Mouse (Mus musculus) myocyte (in vitro differentiated cells): ENCODE data around the gene Crtac1. TPM values are rescaled to one million over a fixed set of nuclear protein-coding genes. Genes with fewer than 3 reads are reported as not detected.

Source experiments
- H3K27me3 ChIP-seq: one replicate; pipeline ENCODE4 v1.6.1; 2011; ENCODE audit not compliant: control insufficient read depth, insufficient read depth, insufficient read length
- H3K36me3 ChIP-seq: one replicate; pipeline ENCODE4 v1.6.1; 2011; ENCODE audit not compliant: control insufficient read depth, insufficient read depth
- H3K4me2 ChIP-seq: one replicate; pipeline ENCODE4 v1.6.1; 2011; ENCODE audit warnings: low read depth, control low read depth
- H3K4me3 ChIP-seq: one replicate; pipeline ENCODE4 v1.5.1; 2011; ENCODE audit warnings: mild to moderate bottlenecking, control low read depth, moderate library complexity
- H3K79me2 ChIP-seq: one replicate; pipeline ENCODE4 v1.6.1; 2011; ENCODE audit not compliant: control insufficient read depth, insufficient read depth
- H3ac ChIP-seq: one replicate; pipeline ENCODE4 v1.6.1; 2011; ENCODE audit not compliant: control insufficient read depth, insufficient read length
- CEBPB ChIP-seq: IDR thresholded peaks from 2 replicates; pipeline ENCODE4 v1.6.1; 2011; ENCODE audit warnings: mild to moderate bottlenecking, moderate library complexity; ENCODE audit not compliant: poor library complexity, insufficient read depth, severe bottlenecking
- E2F4 ChIP-seq: IDR thresholded peaks from one replicate; pipeline ENCODE4 v1.6.1; 2011; ENCODE audit warnings: mild to moderate bottlenecking, control low read depth, moderate library complexity; ENCODE audit not compliant: insufficient read depth
- MAX ChIP-seq: IDR thresholded peaks from one replicate; pipeline ENCODE4 v1.6.1; 2011; ENCODE audit warnings: low read depth, mild to moderate bottlenecking, control low read depth
- MYOD1 ChIP-seq, 3 experiments: IDR thresholded peaks; one replicate each; pipeline ENCODE4 v1.6.1; 2011; ENCODE audit warnings: control low read depth in 2 of 3, low read depth in 2 of 3, mild to moderate bottlenecking in 2 of 3, moderate library complexity in 1 of 3; ENCODE audit not compliant: insufficient read length in 2 of 3, control insufficient read depth in 1 of 3
- MYOG ChIP-seq, 3 experiments: IDR thresholded peaks; one replicate each; pipeline ENCODE4 v1.6.1; 2011; ENCODE audit warnings: control low read depth in 2 of 3, low read depth in 2 of 3, mild to moderate bottlenecking in 2 of 3; ENCODE audit not compliant: insufficient read length in 2 of 3, control insufficient read depth in 1 of 3, insufficient read depth in 1 of 3
- POLR2A ChIP-seq: IDR thresholded peaks from one replicate; pipeline ENCODE4 v1.6.1; 2011; ENCODE audit warnings: low read depth, mild to moderate bottlenecking, control low read depth, moderate library complexity; ENCODE audit not compliant: insufficient read length
- POLR2AphosphoS2 ChIP-seq: IDR thresholded peaks from one replicate; pipeline ENCODE4 v1.6.1; 2011; ENCODE audit warnings: low read depth, control low read depth; ENCODE audit not compliant: insufficient read length
- REST ChIP-seq: IDR thresholded peaks from one replicate; pipeline ENCODE4 v1.6.1; 2011; ENCODE audit warnings: mild to moderate bottlenecking, control low read depth, moderate library complexity; ENCODE audit not compliant: insufficient read depth, insufficient read length
- SRF ChIP-seq: IDR thresholded peaks from one replicate; pipeline ENCODE4 v1.6.1; 2011; ENCODE audit warnings: low read depth; ENCODE audit not compliant: control insufficient read depth, insufficient read length
- TCF12 ChIP-seq: IDR thresholded peaks from one replicate; pipeline ENCODE4 v1.6.1; 2011; ENCODE audit warnings: mild to moderate bottlenecking, control low read depth; ENCODE audit not compliant: poor library complexity, insufficient read depth, severe bottlenecking
- TCF3 ChIP-seq: IDR thresholded peaks from one replicate; pipeline ENCODE4 v1.6.1; 2011; ENCODE audit warnings: low read depth, control low read depth; ENCODE audit not compliant: insufficient read length
- USF1 ChIP-seq: IDR thresholded peaks from one replicate; pipeline ENCODE4 v1.6.1; 2011; ENCODE audit warnings: low read depth, mild to moderate bottlenecking, control low read depth, moderate library complexity
- polyA plus RNA-seq: library from polyadenylated mRNA; unstranded; fragments of >200 nt; fragmentation: generic; extraction: Trizol; gene quantifications from one replicate; pipeline ENCODE4 v1.2.1, GENCODE M21; 2012; ENCODE audit warnings: missing spikeins

Gene Crtac1
- polyA plus RNA-seq, 1 experiment: not detected

DNA sequence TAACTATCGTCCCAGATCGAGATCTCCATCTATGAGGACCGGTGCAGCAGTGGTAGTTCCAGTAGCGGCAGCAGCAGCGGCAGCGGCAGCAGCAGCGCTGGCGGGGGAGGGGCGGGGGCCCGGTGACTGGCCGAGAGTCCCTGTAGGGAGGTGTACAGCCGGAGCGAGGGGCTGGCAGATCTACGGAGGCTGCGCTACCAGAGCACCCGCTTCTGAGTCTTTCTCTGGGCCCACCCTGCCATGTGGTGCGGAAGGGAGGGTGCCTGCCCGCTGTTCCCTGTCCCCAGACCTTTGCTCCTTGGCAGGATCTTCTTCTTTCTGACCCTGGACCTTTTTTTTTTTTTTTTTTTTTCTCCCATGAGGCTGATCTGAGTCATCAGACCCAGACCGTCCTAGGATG is 163.2 kb downstream of the Crtac1 start:
- Histone ChIP-seq H3K4me3 (no peak overlapping the region), H3K36me3 (no peaks in the 10 kb centered on the region), H3ac (no peak overlapping the region), H3K79me2 (no peaks in the 10 kb centered on the region), H3K4me2 (peak overlapping the region; percentile 64), H3K27me3 (peaks cover 16% of the 10 kb centered on the region)
- TF ChIP-seq POLR2AphosphoS2: no peak
- no peak for TF ChIP-seq CEBPB
- TF ChIP-seq POLR2A: no peak
- TF ChIP-seq USF1: no peak

GRCm38 (mm10) chr19:42263524-42263923 is 168.1 kb downstream of the Crtac1 start:
- no peak overlapping the region for H3ac ChIP-seq
- H3K27me3 ChIP-seq: no peaks in the 10 kb centered on the region
- TF ChIP-seq E2F4 (no peak), REST (no peak), MYOG (IDR thresholded peaks at IDR 0.05; ENCODE audit: control insufficient read depth in 1 of 3, insufficient read depth in 1 of 3, insufficient read length in 2 of 3, low read depth in 2 of 3) (no peak), CEBPB (no peak), POLR2AphosphoS2 (no peak), USF1 (no peak), SRF (no peak)
- no peak overlapping the region for H3K4me3 ChIP-seq
- no peaks in the 10 kb centered on the region for H3K36me3 ChIP-seq
- no peaks in the 10 kb centered on the region for H3K79me2 ChIP-seq
- H3K4me2 ChIP-seq: no peak overlapping the region

DNA sequence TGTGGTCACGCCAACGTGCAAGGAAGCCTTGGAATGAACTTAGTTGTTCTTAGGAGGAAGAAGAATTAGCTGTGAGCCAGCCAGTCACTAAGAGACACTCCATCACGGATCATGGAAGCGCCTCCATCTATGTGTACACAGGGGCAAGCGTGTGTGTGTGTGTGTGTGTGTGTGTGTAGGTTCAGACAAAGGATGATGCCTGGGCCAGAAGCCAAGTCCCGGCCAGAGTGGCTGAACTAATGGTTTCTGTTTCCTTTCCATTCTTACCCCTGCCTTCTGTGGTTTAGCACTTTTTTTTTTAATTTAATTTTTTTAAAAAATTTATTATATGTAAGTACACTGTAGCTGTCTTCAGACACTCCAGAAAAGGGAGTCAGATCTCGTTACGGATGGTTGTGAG is 171.1 kb downstream of the Crtac1 start:
- H3ac ChIP-seq: no peak overlapping the region
- no peaks in the 10 kb centered on the region for H3K36me3 ChIP-seq
- H3K27me3 ChIP-seq: no peaks in the 10 kb centered on the region
- H3K79me2 ChIP-seq: no peaks in the 10 kb centered on the region
- TF ChIP-seq TCF12 (no peak), POLR2AphosphoS2 (no peak)
- no peak overlapping the region for H3K4me2 ChIP-seq
- no peak overlapping the region for H3K4me3 ChIP-seq

DNA sequence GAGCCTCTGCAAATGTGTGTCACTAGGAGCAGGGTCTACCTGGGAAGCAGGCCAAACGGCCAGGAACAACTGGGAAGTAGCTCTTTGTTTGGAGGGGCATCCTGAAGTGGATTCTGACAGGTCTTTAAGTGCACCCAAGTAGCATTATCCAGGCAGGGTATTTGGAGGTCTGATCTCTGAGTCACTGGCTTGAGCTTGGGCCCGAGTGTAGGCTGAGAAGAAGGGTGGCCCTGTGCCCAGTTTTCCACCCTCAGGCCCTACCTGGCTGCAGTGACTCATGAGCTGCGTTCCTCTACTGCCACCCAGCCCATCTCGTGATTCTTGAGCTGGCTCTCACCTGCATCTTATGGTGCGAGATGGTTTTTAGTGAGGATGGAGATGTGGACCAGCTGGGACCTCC is 173.0 kb downstream of the Crtac1 start:
- H3ac ChIP-seq: no peak overlapping the region
- H3K36me3 ChIP-seq: no peaks in the 10 kb centered on the region
- no peaks in the 10 kb centered on the region for H3K79me2 ChIP-seq
- H3K27me3 ChIP-seq: peaks cover 4% of the 10 kb centered on the region
- no peak overlapping the region for H3K4me3 ChIP-seq
- TF ChIP-seq CEBPB (no peak), MYOG (IDR thresholded peaks at IDR 0.05; ENCODE audit: control insufficient read depth in 1 of 3, insufficient read depth in 1 of 3, insufficient read length in 2 of 3, low read depth in 2 of 3) (no peak), E2F4 (no peak), MYOD1 (IDR thresholded peaks at IDR 0.05; ENCODE audit: control insufficient read depth in 1 of 3, insufficient read length in 2 of 3, low read depth in 2 of 3) (no peak), POLR2A (no peak), TCF12 (no peak), POLR2AphosphoS2 (no peak), REST (no peak), TCF3 (no peak), USF1 (no peak), SRF (no peak)
- peak overlapping the region; percentile 53 for H3K4me2 ChIP-seq

GRCm38 (mm10) chr19:42258031-42258430 is 173.6 kb downstream of the Crtac1 start:
- TF ChIP-seq E2F4 (no peak), POLR2A (no peak)

DNA sequence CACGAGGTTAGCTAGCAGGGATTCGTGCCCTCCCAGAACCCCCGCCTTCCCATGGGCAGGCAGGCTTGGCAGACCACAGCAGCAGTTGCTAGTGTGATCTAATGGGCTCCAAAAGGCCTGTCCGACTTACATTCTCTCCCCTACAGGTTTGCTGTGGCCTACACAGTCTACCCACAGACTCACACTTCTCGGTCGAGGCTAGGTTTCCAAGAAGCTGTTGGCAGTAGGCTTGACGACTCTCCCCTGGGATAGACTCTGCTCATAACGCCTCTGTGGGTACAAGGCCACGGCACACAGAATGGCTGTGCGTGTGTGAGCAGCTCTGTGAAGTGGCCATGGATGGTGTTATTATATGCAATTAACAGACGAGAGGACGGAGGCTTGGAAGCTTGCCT is 174.3 kb downstream of the Crtac1 start:
- Histone ChIP-seq H3K79me2 (no peaks in the 10 kb centered on the region), H3K36me3 (no peaks in the 10 kb centered on the region), H3K4me3 (no peak overlapping the region), H3K4me2 (no peak overlapping the region), H3K27me3 (peaks cover 9% of the 10 kb centered on the region), H3ac (no peak overlapping the region)
- TF ChIP-seq REST (no peak), TCF3 (no peak), MAX (no peak), MYOD1 (IDR thresholded peaks at IDR 0.05; ENCODE audit: control insufficient read depth in 1 of 3, insufficient read length in 2 of 3, low read depth in 2 of 3) (no peak)

More at GRCm38 (mm10) chr19:42258031-42258430, 173.6 kb downstream of the Crtac1 start:
- Histone ChIP-seq H3K4me3 (no peak overlapping the region), H3K4me2 (peak overlapping the region; percentile 53), H3K79me2 (no peaks in the 10 kb centered on the region), H3K36me3 (no peaks in the 10 kb centered on the region), H3K27me3 (peaks cover 9% of the 10 kb centered on the region), H3ac (no peak overlapping the region)
